Mouse (Mus musculus) embryonic fibroblast, embryonic 13.5 days (primary cell): ENCODE results near the gene Dlgap4.

ENCODE experiments used
- CTCF ChIP-seq: IDR thresholded peaks from 2 replicates; pipeline ENCODE4 v1.5.1; 2011; ENCODE audit warnings: mild to moderate bottlenecking, control low read depth, low read length, moderate library complexity, borderline replicate concordance; ENCODE audit not compliant: insufficient read depth
- POLR2A ChIP-seq: IDR thresholded peaks from 2 replicates; pipeline ENCODE4 v1.6.1; 2011; ENCODE audit warnings: low read depth, mild to moderate bottlenecking, control low read depth, low read length, moderate library complexity

DNA sequence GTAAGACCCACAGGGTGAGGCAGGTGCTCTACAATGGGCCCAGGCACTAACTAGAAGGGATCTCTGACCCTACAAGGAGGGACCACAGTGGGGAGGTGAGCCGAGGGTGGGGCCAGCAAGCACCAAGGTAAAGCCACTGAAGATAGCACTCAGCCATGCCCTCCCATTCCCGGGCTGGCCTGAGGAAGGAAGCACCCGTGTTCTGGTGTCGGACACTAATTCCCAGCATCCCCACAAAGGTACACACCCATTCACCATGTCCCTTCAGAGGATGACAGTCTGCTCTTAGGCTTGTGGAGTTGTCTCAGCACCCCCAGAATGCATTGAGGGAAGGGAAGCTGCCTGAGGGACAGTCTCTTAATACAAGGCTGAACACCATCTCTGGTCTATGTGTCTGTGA, 167.8 kb downstream of the Dlgap4 start:
- TF ChIP-seq CTCF (no peak), POLR2A (no peak)
